28 mouse cellular contexts compared by ENCODE assay signal in the genomic region with DNA sequence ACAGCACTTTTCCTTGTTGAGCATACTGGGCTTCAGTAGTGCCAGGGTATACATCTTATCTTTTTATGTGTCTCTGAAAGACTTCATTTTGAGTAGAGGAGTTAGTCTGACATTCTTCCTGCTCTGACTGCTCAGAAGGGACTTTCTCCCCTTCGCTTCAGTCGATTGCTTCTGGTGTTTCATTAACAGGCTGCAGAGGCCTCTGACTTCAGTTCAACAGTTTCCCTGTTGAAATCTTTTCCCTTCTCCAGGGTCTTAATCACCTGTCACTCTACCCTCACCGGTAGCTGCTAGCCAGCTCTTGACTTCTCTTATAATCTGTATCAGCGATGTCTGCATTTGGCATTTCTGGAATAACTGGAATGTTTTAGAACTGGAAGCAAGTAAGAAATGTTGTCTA. TPM values are rescaled to one million over a fixed set of nuclear protein-coding genes. Genes with fewer than 3 reads are reported as not detected.
DNase-seq lines count a peak whose midpoint lies in the region; ATAC-seq lines count a peak whose summit lies in the region.
"Had no signal": no experiment of that assay in that cellular context is flagged by ENCODE, and none has a peak within 500 bp of the region (broad histone marks: within the 10 kb centered on the region; RNA-seq: fewer than 3 reads in every experiment).

No protein-coding gene starts in this region.

- H3K27me3 ChIP-seq in kidney, embryonic 14.5 days (ENCODE audit: control insufficient read depth, insufficient read depth, low read length): no peaks in the 10 kb centered on the region
- H3K27me3 ChIP-seq in kidney, embryonic 15.5 days: no peaks in the 10 kb centered on the region
- H3K27me3 ChIP-seq in hindbrain, embryonic 14.5 days (ENCODE audit: control insufficient read depth, insufficient read depth, low read length): no peaks in the 10 kb centered on the region
- H3K27me3 ChIP-seq: hindbrain, embryonic 15.5 days; limb, embryonic 13.5 days; lung, embryonic 15.5 days; neural tube, embryonic 12.5 days had no signal

- no peak for ATAC-seq in kidney, embryonic 14.5 days (ENCODE audit: low FRiP score, low TSS enrichment)
- ATAC-seq in kidney, embryonic 15.5 days (replicated peaks; ENCODE audit: low FRiP score): peak; percentile 60
- ATAC-seq in hindbrain, embryonic 14.5 days (ENCODE audit: low FRiP score): no peak
- ATAC-seq in monocyte, adult 5-6 weeks (replicated peaks; ENCODE audit: insufficient number of reproducible peaks, low FRiP score, low TSS enrichment, poor library complexity, severe bottlenecking): no peak
- ATAC-seq: forebrain, embryonic 16.5 days; inflammation-experienced regulatory T-cells, adult 6 months; midbrain, embryonic 16.5 days had no signal

- no peaks in the 10 kb centered on the region for H3K4me1 ChIP-seq in kidney, embryonic 14.5 days (ENCODE audit: control insufficient read depth, insufficient read depth, low read length)
- H3K4me1 ChIP-seq in kidney, embryonic 15.5 days: no peaks in the 10 kb centered on the region
- H3K4me1 ChIP-seq in hindbrain, embryonic 14.5 days (replicated peaks; ENCODE audit: control insufficient read depth, insufficient read depth, low read length): no peaks in the 10 kb centered on the region
- H3K4me1 ChIP-seq: hindbrain, embryonic 15.5 days; limb, embryonic 13.5 days; lung, embryonic 15.5 days; neural tube, embryonic 12.5 days had no signal

- WGBS in kidney, embryonic 14.5 days: 78% methylated on average over 4 of the region's 4 CpGs
- WGBS in kidney, embryonic 15.5 days: 72% methylated on average over 4 of the region's 4 CpGs
- WGBS in hindbrain, embryonic 14.5 days: 87% methylated on average over 4 of the region's 4 CpGs

- DNase-seq in kidney, adult 11 months: peak; percentile 55
- DNase-seq in kidney, postnatal 25 days: peak; percentile 28 to 65
- no peak for DNase-seq in B cell, adult 2 months
- DNase-seq in hindbrain, embryonic 14.5 days (ENCODE audit: low spot score): no peak
- DNase-seq: adrenal gland, adult 2 months; adrenal gland, postnatal 36 days; cerebellum, adult 18-20 months; cerebellum, postnatal 10 days; gastrocnemius, postnatal 10 days; heart, postnatal 4 days; right cerebral cortex, adult 18-20 months; right cerebral cortex, postnatal 4 days; thymus, postnatal 4 days had no signal

- H3K9me3 ChIP-seq in kidney, embryonic 14.5 days (ENCODE audit: control insufficient read depth, low read length): no peaks in the 10 kb centered on the region
- no peaks in the 10 kb centered on the region for H3K9me3 ChIP-seq in kidney, embryonic 15.5 days (replicated peaks)
- H3K9me3 ChIP-seq in hindbrain, embryonic 14.5 days (ENCODE audit: control insufficient read depth, low read length): no peaks in the 10 kb centered on the region
- H3K9me3 ChIP-seq: hindbrain, embryonic 15.5 days; limb, embryonic 13.5 days; lung, embryonic 15.5 days; neural tube, embryonic 12.5 days had no signal

- no peak overlapping the region for H3K4me2 ChIP-seq in kidney, embryonic 14.5 days (replicated peaks; ENCODE audit: low read depth, low read length)
- no peak overlapping the region for H3K4me2 ChIP-seq in kidney, embryonic 15.5 days
- no peak overlapping the region for H3K4me2 ChIP-seq in hindbrain, embryonic 14.5 days (replicated peaks)
- H3K4me2 ChIP-seq: hindbrain, embryonic 15.5 days; limb, embryonic 13.5 days; liver, embryonic 11.5 days; lung, embryonic 15.5 days; midbrain, embryonic 11.5 days; neural tube, embryonic 12.5 days had no signal

- H3K4me3 ChIP-seq in kidney, embryonic 14.5 days (ENCODE audit: low read length): no peak overlapping the region
- H3K4me3 ChIP-seq in kidney, embryonic 15.5 days (replicated peaks): no peak overlapping the region
- no peak overlapping the region for H3K4me3 ChIP-seq in hindbrain, embryonic 14.5 days (replicated peaks; ENCODE audit: low read length)
- H3K4me3 ChIP-seq: erythroblast, embryonic 14.5 days; hindbrain, embryonic 15.5 days; layer of hippocampus, adult 2 months; limb, embryonic 13.5 days; lung, embryonic 15.5 days; myocyte; neural tube, embryonic 12.5 days had no signal

- no peaks in the 10 kb centered on the region for H3K36me3 ChIP-seq in kidney, embryonic 14.5 days (ENCODE audit: control insufficient read depth, insufficient read depth, low read length)
- H3K36me3 ChIP-seq in kidney, embryonic 15.5 days: no peaks in the 10 kb centered on the region
- no peaks in the 10 kb centered on the region for H3K36me3 ChIP-seq in hindbrain, embryonic 14.5 days (replicated peaks; ENCODE audit: control insufficient read depth, insufficient read depth)
- H3K36me3 ChIP-seq: hindbrain, embryonic 15.5 days; lung, embryonic 15.5 days; neural tube, embryonic 12.5 days had no signal

- H3K9ac ChIP-seq in kidney, embryonic 14.5 days (ENCODE audit: low read depth, low read length): no peak overlapping the region
- H3K9ac ChIP-seq in kidney, embryonic 15.5 days: no peak overlapping the region
- H3K9ac ChIP-seq in hindbrain, embryonic 14.5 days: no peak overlapping the region
- H3K9ac ChIP-seq: hindbrain, embryonic 15.5 days; limb, embryonic 13.5 days; lung, embryonic 15.5 days; neural tube, embryonic 12.5 days had no signal

- H3K27ac ChIP-seq in kidney, embryonic 14.5 days (ENCODE audit: low read depth, low read length): no peak overlapping the region
- H3K27ac ChIP-seq in kidney, embryonic 15.5 days: peak overlapping the region; percentile 62; the same call in 1 of the 2 replicates
- H3K27ac ChIP-seq in hindbrain, embryonic 14.5 days: no peak overlapping the region
- H3K27ac ChIP-seq: hindbrain, embryonic 15.5 days; layer of hippocampus, adult 2 months; limb, embryonic 13.5 days; lung, embryonic 15.5 days; neural tube, embryonic 12.5 days had no signal

RNA-seq across cellular contexts. Expression of a gene that starts 54.7 kb away (rescaled TPM):
- 40.5 and 59.5 TPM in 2 replicates for polyA plus RNA-seq in kidney, embryonic 14.5 days (2014; fragmentation: Nextera tagmentation; extraction: Ambion mirVana)
- polyA plus RNA-seq in kidney, embryonic 15.5 days (2015; fragmentation: Nextera tagmentation; extraction: Ambion mirVana): 41.3 and 47.2 TPM in 2 replicates
- polyA plus RNA-seq in hindbrain, embryonic 14.5 days (2014; fragmentation: Nextera tagmentation; extraction: Ambion mirVana): 53.0 and 58.4 TPM in 2 replicates
- total RNA-seq in monocyte, adult 5-6 weeks (2017): 16.8 to 22.1 TPM (median 18.3 TPM) in 3 replicates

Comparison
In these comparisons a context has a peak if more than half of its experiments do, and no peak if none do; other contexts are left out.
1. DNase-seq: peak in kidney, adult 11 months (single experiment) and kidney, postnatal 25 days (2 of 2); none in B cell, adult 2 months (0 of 2) and hindbrain, embryonic 14.5 days (single experiment).